Mouse (Mus musculus) urinary bladder, adult 2 months (tissue): ENCODE results near the gene Kcnk5. TPM values are rescaled to one million over a fixed set of nuclear protein-coding genes. Genes with fewer than 3 reads are reported as not detected.
A peak's percentile ranks its signal among the peaks of the same experiment; 100 is the strongest.

Source experiments
- DNase-seq: peaks from one replicate; pipeline ENCODE4 v3.0.0; 2022; ENCODE audit warnings: low spot score
- polyA plus RNA-seq: library from polyadenylated mRNA; depleted of rRNA; stranded (reverse); fragments of >200 nt; gene quantifications from 2 replicates; pipeline ENCODE4 v1.2.3, GENCODE M21; 2012; rRNA removed

Gene Kcnk5
- 3.9 and 4.6 TPM in 2 replicates for polyA plus RNA-seq

GRCm38 (mm10) chr14:20181466-20181921, at the start of gene Kcnk5:
TSS of gene Kcnk5 (minus strand) at chr14:20181809.
- DNase-seq, result peak; percentile 75

- DNase-seq, result no peak
Observed at GRCm38 (mm10) chr14:20230063-20230491, 48.5 kb upstream of the Kcnk5 start.

- no peak for DNase-seq
Observed at GRCm38 (mm10) chr14:20229437-20229836, 47.8 kb upstream of the Kcnk5 start.

GRCm38 (mm10) chr14:20228336-20228735, 46.7 kb upstream of the Kcnk5 start:
- no peak for DNase-seq

GRCm38 (mm10) chr14:20226982-20227381, 45.4 kb upstream of the Kcnk5 start:
- DNase-seq, result no peak

GRCm38 (mm10) chr14:20226488-20226887, 44.9 kb upstream of the Kcnk5 start:
- no peak for DNase-seq

- DNase-seq, result no peak
Observed at GRCm38 (mm10) chr14:20225525-20225924, 43.9 kb upstream of the Kcnk5 start.

- no peak for DNase-seq
Observed at GRCm38 (mm10) chr14:20224576-20225218, 43.1 kb upstream of the Kcnk5 start.

- DNase-seq, result no peak
Observed at GRCm38 (mm10) chr14:20224163-20224562, 42.6 kb upstream of the Kcnk5 start.

- no peak for DNase-seq
Observed at GRCm38 (mm10) chr14:20223253-20223652, 41.6 kb upstream of the Kcnk5 start.

GRCm38 (mm10) chr14:20221083-20221482, 39.5 kb upstream of the Kcnk5 start:
- DNase-seq, result no peak

GRCm38 (mm10) chr14:20219849-20220248, 38.2 kb upstream of the Kcnk5 start:
- DNase-seq, result no peak

- DNase-seq, result no peak
Observed at GRCm38 (mm10) chr14:20217299-20217864, 35.8 kb upstream of the Kcnk5 start.

GRCm38 (mm10) chr14:20216561-20217298, 35.1 kb upstream of the Kcnk5 start:
- DNase-seq, result no peak

GRCm38 (mm10) chr14:20215826-20216225, 34.2 kb upstream of the Kcnk5 start:
- no peak for DNase-seq

- no peak for DNase-seq
Observed at GRCm38 (mm10) chr14:20214125-20214524, 32.5 kb upstream of the Kcnk5 start.

GRCm38 (mm10) chr14:20211754-20212601, 30.4 kb upstream of the Kcnk5 start:
- no peak for DNase-seq

- DNase-seq, result no peak
Observed at GRCm38 (mm10) chr14:20209926-20210325, 28.3 kb upstream of the Kcnk5 start.

- DNase-seq, result no peak
Observed at GRCm38 (mm10) chr14:20208435-20208834, 26.8 kb upstream of the Kcnk5 start.

- DNase-seq, result no peak
Observed at GRCm38 (mm10) chr14:20205747-20206146, 24.1 kb upstream of the Kcnk5 start.

GRCm38 (mm10) chr14:20203301-20203700, 21.7 kb upstream of the Kcnk5 start:
- DNase-seq, result no peak

- DNase-seq, result no peak
Observed at GRCm38 (mm10) chr14:20202655-20203181, 21.1 kb upstream of the Kcnk5 start.
